Mouse (Mus musculus): ENCODE data around the gene Gm14744. TPM values are rescaled to one million over a fixed set of nuclear protein-coding genes. Genes with fewer than 3 reads are reported as not detected.

Gm14744 gene
- not detected in 2 replicates for polyA plus RNA-seq (2012; rRNA removed)

GRCm38 (mm10) chrX:77864458-77864857 is at the start of gene Gm14744:
Gm14744 (plus strand) TSS chrX:77864758.

GRCm38 (mm10) chrX:77853523-77853922 is 11.0 kb upstream of the Gm14744 start, which contains the start of gene Pbsn:
Pbsn (minus strand) TSS chrX:77853623.

Other genes with a start within 250 kb of the Gm14744 start
- gene Prkx, start 68.5 kb upstream of the Gm14744 start, polyA plus RNA-seq (2012; rRNA removed), result 14.7 TPM in 2 replicates
- gene Pbsn, start 11.1 kb upstream of the Gm14744 start, polyA plus RNA-seq (2012; rRNA removed), result not detected in 2 replicates
- gene 5430402E10Rik, start 60.3 kb downstream of the Gm14744 start, polyA plus RNA-seq (2012; rRNA removed), result not detected in 2 replicates
- gene Obp1a, start 226.6 kb downstream of the Gm14744 start, polyA plus RNA-seq (2012; rRNA removed), result not detected in 2 replicates